Mouse (Mus musculus) testis, adult 2 months (tissue): ENCODE data around the gene Ltf.

Experiments
- CTCF ChIP-seq: fragments of 200-500 bp; IDR thresholded peaks from 2 replicates; pipeline ENCODE4 v1.5.1; 2012; ENCODE audit warnings: low read depth, mild to moderate bottlenecking, inconsistent platforms, low read length, moderate library complexity; ENCODE audit not compliant: control insufficient read depth, insufficient read depth, insufficient replicate concordance
- POLR2A ChIP-seq: fragments of 200-500 bp; IDR thresholded peaks from 2 replicates; pipeline ENCODE4 v1.6.1; 2012; ENCODE audit warnings: low read depth, mild to moderate bottlenecking, inconsistent platforms, low read length, moderate library complexity; ENCODE audit not compliant: control insufficient read depth

GRCm38 (mm10) chr9:110989141-110989540 is 29.9 kb upstream of the Ltf start:
- TF ChIP-seq CTCF (no peak), POLR2A (no peak)
